Mouse (Mus musculus) ES-E14 (cell line): ENCODE results near the gene Lhpp. TPM values are rescaled to one million over a fixed set of nuclear protein-coding genes. Genes with fewer than 3 reads are reported as not detected.
A peak's percentile ranks its signal among the peaks of the same experiment; 100 is the strongest.

Experiments
- DNase-seq: peaks from one replicate; pipeline ENCODE4 v3.0.0-alpha.2; 2013; ENCODE audit warnings: low read depth, low spot score
- H3K27ac ChIP-seq: 2 replicates; pipeline ENCODE4 v1.5.1; 2012; ENCODE audit warnings: low read depth, mild to moderate bottlenecking, low read length, moderate library complexity, mixed read lengths; ENCODE audit not compliant: poor library complexity, insufficient read depth, severe bottlenecking
- H3K36me3 ChIP-seq: 2 replicates; pipeline ENCODE4 v1.6.1; 2012; ENCODE audit warnings: mild to moderate bottlenecking, low read length, moderate library complexity, mixed read lengths; ENCODE audit not compliant: control insufficient read depth, poor library complexity, insufficient read depth, severe bottlenecking
- H3K4me1 ChIP-seq, 2 experiments: fragments of 150-350 bp in 1 of 2; sonication (generic) in 1 of 2; 2 replicates each; pipeline ENCODE4 v1.6.1; 2012; ENCODE audit warnings: low read length in 2 of 2, mild to moderate bottlenecking in 1 of 2, mixed read lengths in 1 of 2; ENCODE audit not compliant: control insufficient read depth in 2 of 2, insufficient read depth in 2 of 2, poor library complexity in 1 of 2
- H3K4me3 ChIP-seq, 2 experiments: fragments of 150-350 bp in 1 of 2; sonication (generic) in 1 of 2; 2 replicates each; pipeline ENCODE4 v1.5.1; 2012; ENCODE audit warnings: low read length in 2 of 2, low read depth in 1 of 2, mild to moderate bottlenecking in 1 of 2, mixed read lengths in 1 of 2; ENCODE audit not compliant: insufficient read depth in 1 of 2, poor library complexity in 1 of 2, severe bottlenecking in 1 of 2
- H3K9ac ChIP-seq: 2 replicates; pipeline ENCODE4 v1.6.1; 2012; ENCODE audit warnings: low read depth, mild to moderate bottlenecking, low read length, mixed read lengths; ENCODE audit not compliant: poor library complexity, insufficient read depth, severe bottlenecking
- H3K9me3 ChIP-seq: fragments of 150-350 bp; sonication (generic); 2 replicates; pipeline ENCODE4 v1.6.1; 2012; ENCODE audit warnings: low read depth, mild to moderate bottlenecking, low read length; ENCODE audit not compliant: control insufficient read depth, insufficient read depth
- CHD2 ChIP-seq: IDR thresholded peaks from 2 replicates; pipeline ENCODE4 v1.6.1; 2014; ENCODE audit warnings: mild to moderate bottlenecking, low read depth, low read length, inconsistent platforms
- HCFC1 ChIP-seq: IDR thresholded peaks from 2 replicates; pipeline ENCODE4 v1.6.1; 2012; ENCODE audit warnings: low read length, inconsistent platforms, borderline replicate concordance; ENCODE audit not compliant: insufficient read depth
- MAFK ChIP-seq: IDR thresholded peaks from 2 replicates; pipeline ENCODE4 v1.6.1; 2014; ENCODE audit warnings: mild to moderate bottlenecking, low read depth, low read length, inconsistent platforms; ENCODE audit not compliant: insufficient read depth
- ZC3H11A ChIP-seq: IDR thresholded peaks from 2 replicates; pipeline ENCODE4 v1.6.1; 2012; ENCODE audit warnings: low read depth, mild to moderate bottlenecking, inconsistent platforms, low read length, borderline replicate concordance
- ZNF384 ChIP-seq: IDR thresholded peaks from 2 replicates; pipeline ENCODE4 v1.6.1; 2012; ENCODE audit warnings: low read depth, low read length, inconsistent platforms
- in situ Hi-C, 2 experiments: fragments of 600-800 bp; cut with MboI; formaldehyde crosslinking; loops; one replicate each; pipeline ENCODE4 v1.15.1; 2025; ENCODE audit warnings: low sequenced_read_pairs in 2 of 2, inconsistent platforms in 1 of 2; ENCODE audit not compliant: unreplicated experiment in 2 of 2
- total RNA-seq: library from RNA; depleted of rRNA; stranded (reverse); fragments of 300-350 nt; gene quantifications from 2 replicates; pipeline ENCODE4 v1.2.3, GENCODE M21; 2012

The Lhpp gene
- total RNA-seq, 1 experiment = 11.9 TPM

DNA sequence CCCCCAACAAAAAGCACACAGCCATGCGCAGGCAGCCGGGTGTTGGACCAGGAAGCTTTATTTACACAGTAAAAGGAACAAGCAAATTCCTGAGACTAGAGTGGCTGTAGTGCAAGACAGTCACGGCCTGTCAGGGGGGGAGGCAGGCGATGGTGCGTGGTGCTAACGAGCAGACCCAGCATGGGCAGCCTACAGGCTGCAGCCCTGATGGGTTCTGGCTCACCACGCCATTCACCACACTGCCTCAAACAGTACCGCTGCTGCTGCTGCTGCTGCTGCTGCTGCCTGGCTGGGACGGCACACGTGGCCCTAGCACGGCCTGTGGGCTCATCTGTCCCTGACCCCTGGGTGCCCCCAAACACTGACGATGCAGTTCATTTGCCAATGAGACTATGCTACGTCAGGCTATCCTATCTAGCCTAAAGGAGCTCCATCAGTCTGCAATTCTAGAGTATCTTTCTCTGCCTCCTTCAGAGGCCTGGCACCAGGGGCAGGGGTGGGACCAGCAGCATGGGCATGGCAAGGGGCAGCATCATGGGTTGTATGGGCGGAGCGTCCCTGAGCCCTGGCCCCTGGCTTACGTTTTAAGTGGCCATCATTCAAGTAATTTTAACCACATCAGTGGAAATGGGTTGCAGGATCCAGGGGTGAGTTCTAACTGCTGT lies 101.7 kb downstream of the Lhpp start:
- TF ChIP-seq CHD2 (no peak), ZNF384 (no peak), ZC3H11A (no peak), HCFC1 (no peak), MAFK (no peak)
- in situ Hi-C loops = no loop called here
- DNase-seq = no peak
- H3K36me3 ChIP-seq = no peaks in the 10 kb centered on the region
- H3K9ac ChIP-seq = no peak overlapping the region
- peaks cover 2% of the 10 kb centered on the region in 2 experiments; a peak in 1 of 4 replicates for H3K4me1 ChIP-seq
- H3K27ac ChIP-seq = no peak overlapping the region
- peak overlapping the region; percentile 16 to 23; a peak in 3 of 4 replicates for H3K4me3 ChIP-seq
- no peaks in the 10 kb centered on the region for H3K9me3 ChIP-seq

DNA sequence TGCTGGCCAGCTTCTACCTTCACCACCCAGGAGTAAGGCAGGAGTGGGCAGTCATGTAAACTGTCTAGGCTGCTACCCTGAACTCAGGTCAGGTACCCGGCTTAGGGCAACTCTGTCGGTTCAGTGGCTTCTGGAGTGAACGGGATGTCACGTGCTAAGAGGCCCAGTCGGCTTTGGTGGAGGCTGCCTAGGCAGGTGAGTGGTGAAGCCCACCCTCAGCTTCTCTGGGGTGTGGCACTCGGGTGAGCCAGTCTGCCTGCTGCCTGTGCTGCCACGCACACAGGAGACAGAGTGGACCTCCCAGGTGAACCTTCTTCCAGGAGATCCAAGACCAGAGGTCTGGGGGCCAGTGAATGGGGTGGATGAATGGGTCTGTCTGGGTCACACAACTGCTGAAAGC lies 102.5 kb downstream of the Lhpp start:
- Histone ChIP-seq H3K9me3 (no peaks in the 10 kb centered on the region), H3K4me1 (peaks cover 2 to 6% of the 10 kb centered on the region in 2 experiments; a peak in 1 of 4 replicates), H3K9ac (no peak overlapping the region), H3K36me3 (no peaks in the 10 kb centered on the region), H3K4me3 (no peak overlapping the region), H3K27ac (no peak overlapping the region)
- in situ Hi-C loops = no loop called here
- no peak for DNase-seq
- TF ChIP-seq ZNF384 = no peak
- no peak for TF ChIP-seq MAFK
- no peak for TF ChIP-seq ZC3H11A
- no peak for TF ChIP-seq HCFC1
- TF ChIP-seq CHD2 = no peak

DNA sequence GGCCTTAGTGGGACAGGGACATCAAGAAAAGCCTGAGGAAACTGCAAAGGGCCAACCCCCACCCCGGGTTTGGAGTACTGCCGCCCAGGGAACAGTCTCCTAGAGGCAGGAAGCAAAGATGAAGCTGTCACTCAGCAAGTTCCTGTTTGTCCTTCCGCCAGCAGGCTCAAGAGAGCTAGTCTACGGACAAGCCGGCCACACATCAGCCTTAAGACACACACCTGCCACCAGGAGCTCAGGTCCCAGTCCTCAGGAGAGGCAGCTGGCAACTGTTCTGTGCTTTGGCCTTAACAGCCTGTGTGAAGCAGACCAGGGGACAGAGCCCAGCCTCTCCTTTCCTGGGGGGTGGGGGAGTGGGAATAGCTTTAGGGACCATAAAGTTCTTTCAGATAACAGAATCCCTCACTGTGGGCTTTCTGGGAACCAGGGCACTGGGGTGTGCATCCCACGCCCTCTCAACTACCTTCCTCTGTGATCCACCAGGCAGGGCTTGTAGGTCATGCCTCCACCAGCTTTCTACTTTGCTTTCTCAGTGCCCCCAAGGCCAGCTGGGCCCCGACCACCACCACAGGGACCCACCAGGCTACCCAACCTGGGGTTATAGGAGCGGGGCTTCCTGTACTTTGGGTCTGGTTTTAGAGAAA lies 103.2 kb downstream of the Lhpp start:
- no peak for DNase-seq
- in situ Hi-C loops = no loop called here
- peaks cover 2 to 6% of the 10 kb centered on the region in 2 experiments; a peak in 1 of 4 replicates for H3K4me1 ChIP-seq

GRCm38 (mm10) chr7:132714236-132714923 lies 103.9 kb downstream of the Lhpp start:
- TF ChIP-seq CHD2 (no peak), ZC3H11A (no peak), MAFK (no peak), ZNF384 (no peak), HCFC1 (no peak)
- Histone ChIP-seq H3K4me3 (no peak overlapping the region), H3K9ac (no peak overlapping the region), H3K4me1 (peaks cover 2 to 6% of the 10 kb centered on the region in 2 experiments; a peak in 1 of 4 replicates), H3K27ac (no peak overlapping the region), H3K9me3 (no peaks in the 10 kb centered on the region), H3K36me3 (no peaks in the 10 kb centered on the region)
- no peak for DNase-seq
- in situ Hi-C loops = no loop called here

More for the DNA sequence above, 103.2 kb downstream of the Lhpp start:
- Histone ChIP-seq H3K4me3 (no peak overlapping the region), H3K9ac (no peak overlapping the region), H3K27ac (no peak overlapping the region), H3K36me3 (no peaks in the 10 kb centered on the region), H3K9me3 (no peaks in the 10 kb centered on the region)
- TF ChIP-seq ZC3H11A = no peak
- TF ChIP-seq MAFK = no peak
- TF ChIP-seq HCFC1 = no peak
- TF ChIP-seq CHD2 = no peak
- TF ChIP-seq ZNF384 = no peak
